Mouse (Mus musculus): ENCODE measurements around the gene Entpd4b.
"Not testable (repeated sequence)": the region's sequence is repeated elsewhere in the genome, so short reads cannot be mapped to it uniquely, and the experiment has no call there.

DNA sequence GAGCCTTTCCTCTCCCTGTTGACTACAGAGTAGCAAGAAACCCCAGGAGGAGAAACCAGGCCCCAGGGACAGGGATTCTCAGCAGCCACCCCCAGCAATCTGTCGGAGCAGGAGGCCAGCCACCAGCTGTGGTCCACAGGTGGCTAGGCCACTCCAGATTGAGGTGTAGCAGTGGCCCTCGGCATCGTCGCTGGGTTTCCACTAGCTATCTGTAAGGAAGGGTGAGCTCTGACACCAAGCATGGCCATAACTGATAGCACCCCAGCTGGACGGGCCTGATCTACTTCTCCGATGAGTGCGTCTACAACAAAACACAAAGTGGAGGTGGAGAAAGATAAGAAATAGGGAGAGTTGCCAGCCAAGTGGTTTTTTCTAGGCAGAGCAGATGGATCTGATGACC is 18.7 kb upstream of the Entpd4b start:
- TF ChIP-seq EP300, CTCF (IDR thresholded peaks at IDR 0.05; ENCODE audit: low read depth): not testable (repeated sequence)

All from heart, postnatal 0 days (tissue).